Mouse (Mus musculus): ENCODE measurements around the gene Rad23a.

Rad23a gene

DNA sequence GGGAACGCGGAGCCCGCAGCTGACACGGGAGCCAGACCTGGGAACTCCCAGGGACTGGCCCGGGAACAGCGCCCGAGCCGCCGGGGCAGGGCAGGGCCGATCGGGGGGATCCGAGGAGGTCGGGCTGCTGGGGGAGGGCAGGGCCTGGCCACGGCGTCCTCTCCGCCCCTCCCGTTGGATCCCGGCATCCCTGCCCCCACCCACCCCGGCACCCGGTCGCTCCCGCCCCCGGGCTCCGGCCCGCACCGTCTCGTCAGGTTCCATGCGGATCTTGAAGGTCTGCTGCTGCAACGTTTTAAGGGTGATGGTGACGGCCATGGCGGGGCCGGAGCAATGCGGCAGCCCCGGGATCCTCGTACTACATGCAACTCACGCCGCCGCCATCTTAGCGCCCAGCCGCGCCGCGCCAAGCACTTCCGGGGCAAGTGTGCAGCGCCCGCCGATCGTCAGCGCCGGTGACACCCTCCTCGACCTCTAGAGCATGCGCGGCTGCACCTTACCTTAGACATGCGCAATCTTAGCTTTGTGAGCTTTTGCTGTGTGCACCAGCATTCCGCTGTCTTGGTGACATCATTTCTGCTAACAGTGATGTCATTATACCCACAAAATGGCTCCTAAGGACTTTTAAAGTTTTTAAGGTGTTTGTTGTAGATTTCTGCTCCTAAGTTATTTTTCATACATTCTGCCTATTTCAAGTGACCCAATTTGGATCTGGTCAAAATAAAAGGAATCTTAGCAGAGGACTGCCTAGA, at the start of gene Rad23a:
Gene Rad23a (minus strand): TSS at position 418 of the 752 bp plus-strand sequence.
- H3K4me3 ChIP-seq (replicated peaks; ENCODE audit: low read length), result peak within 1 kb of the TSS; percentile 94
- peaks cover 72% of the 10 kb centered on the region for H3K4me1 ChIP-seq (replicated peaks; ENCODE audit: low read depth, low read length)
- H3K27me3 ChIP-seq (ENCODE audit: insufficient read depth, low read length), result no peaks in the 10 kb centered on the region
- H3K9me3 ChIP-seq (ENCODE audit: low read length), result no peaks in the 10 kb centered on the region
- H3K36me3 ChIP-seq (ENCODE audit: insufficient read depth, low read length), result peaks cover 88% of the 10 kb centered on the region
- TF ChIP-seq POU5F1 (IDR thresholded peaks at IDR 0.05; ENCODE audit: borderline replicate concordance, low read length) (no peak), NANOG (IDR thresholded peaks at IDR 0.05; ENCODE audit: borderline replicate concordance, low read length) (no peak), CTCF (conservative IDR thresholded peaks at IDR 0.05; ENCODE audit: low read length) (no peak)

DNA sequence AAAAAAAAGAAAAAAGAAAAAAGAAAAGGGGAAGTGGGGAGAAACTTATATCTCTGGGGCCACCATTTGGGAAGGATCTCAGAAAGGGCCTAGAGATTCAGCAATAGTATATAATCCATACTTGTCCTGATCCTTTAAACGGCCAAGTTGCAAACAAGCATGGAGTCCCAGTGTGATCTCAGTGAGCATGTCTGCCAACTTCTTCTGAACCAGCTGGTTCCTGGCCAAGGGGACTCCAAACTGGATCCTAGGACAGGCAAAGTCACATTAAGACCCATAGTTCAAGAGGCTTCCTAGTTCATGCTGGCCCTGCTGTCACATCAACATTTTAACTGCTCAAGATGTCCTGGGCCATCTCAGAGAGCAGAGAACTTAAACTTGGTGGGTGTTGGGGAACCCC, 48.7 kb upstream of the Rad23a start:
- TF ChIP-seq POU5F1 (IDR thresholded peaks at IDR 0.05; ENCODE audit: borderline replicate concordance, low read length) (no peak), NANOG (IDR thresholded peaks at IDR 0.05; ENCODE audit: borderline replicate concordance, low read length) (no peak), CTCF (conservative IDR thresholded peaks at IDR 0.05; ENCODE audit: low read length) (no peak)
- Histone ChIP-seq H3K9me3 (ENCODE audit: low read length) (no peaks in the 10 kb centered on the region), H3K4me1 (replicated peaks; ENCODE audit: low read depth, low read length) (peaks cover 16% of the 10 kb centered on the region)

DNA sequence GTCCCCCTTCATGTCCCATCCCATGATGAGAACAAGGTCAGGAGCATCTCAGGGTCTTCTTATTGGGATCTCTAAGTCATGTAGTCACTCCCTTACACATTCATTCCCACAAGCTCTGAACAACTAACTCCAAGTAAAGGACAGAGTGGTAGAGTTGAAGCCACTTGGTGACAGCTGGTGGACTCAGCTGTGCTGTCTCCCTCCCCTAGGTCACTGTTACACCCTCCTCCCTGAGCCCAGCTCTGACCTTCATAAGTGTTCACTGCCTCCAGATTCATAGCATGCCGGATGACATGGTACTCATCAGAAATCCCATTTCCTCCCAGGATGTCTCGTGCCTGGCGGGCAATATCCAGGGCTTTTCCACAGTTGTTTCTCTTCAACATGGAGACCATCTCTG, 47.8 kb upstream of the Rad23a start:
- Histone ChIP-seq H3K27me3 (ENCODE audit: insufficient read depth, low read length) (no peaks in the 10 kb centered on the region), H3K4me3 (replicated peaks; ENCODE audit: low read length) (no peak overlapping the region), H3K4me1 (replicated peaks; ENCODE audit: low read depth, low read length) (peaks cover 13% of the 10 kb centered on the region), H3K36me3 (ENCODE audit: insufficient read depth, low read length) (peaks cover 88% of the 10 kb centered on the region), H3K9me3 (ENCODE audit: low read length) (no peaks in the 10 kb centered on the region)
- TF ChIP-seq POU5F1 (IDR thresholded peaks at IDR 0.05; ENCODE audit: borderline replicate concordance, low read length), result no peak
- TF ChIP-seq NANOG (IDR thresholded peaks at IDR 0.05; ENCODE audit: borderline replicate concordance, low read length), result no peak
- TF ChIP-seq CTCF (conservative IDR thresholded peaks at IDR 0.05; ENCODE audit: low read length), result no peak

More for the DNA sequence above, 48.7 kb upstream of the Rad23a start:
- no peaks in the 10 kb centered on the region for H3K27me3 ChIP-seq (ENCODE audit: insufficient read depth, low read length)
- no peak overlapping the region for H3K4me3 ChIP-seq (replicated peaks; ENCODE audit: low read length)
- H3K36me3 ChIP-seq (ENCODE audit: insufficient read depth, low read length), result peaks cover 81% of the 10 kb centered on the region

DNA sequence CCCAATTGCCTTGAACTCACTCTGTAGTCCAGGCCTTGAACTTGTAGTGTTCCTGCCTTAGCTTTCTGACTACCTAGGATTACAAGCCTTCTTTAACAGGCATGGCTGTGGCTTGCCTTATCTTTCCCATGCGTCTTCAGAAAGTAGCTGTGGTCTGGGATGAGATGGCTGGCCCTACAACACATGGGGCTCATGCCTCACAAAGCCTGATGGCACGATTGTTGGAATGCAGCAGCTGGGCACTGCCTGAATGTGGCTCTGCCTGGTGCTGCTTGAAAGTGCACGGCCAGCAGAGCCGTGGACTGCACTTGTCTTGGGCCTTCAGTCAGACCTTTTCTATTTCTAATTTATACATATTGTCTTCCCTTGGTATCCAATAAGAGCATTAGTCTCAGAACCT, 44.3 kb upstream of the Rad23a start:
- no peak for TF ChIP-seq CTCF (conservative IDR thresholded peaks at IDR 0.05; ENCODE audit: low read length)
- TF ChIP-seq POU5F1 (IDR thresholded peaks at IDR 0.05; ENCODE audit: borderline replicate concordance, low read length), result no peak
- TF ChIP-seq NANOG (IDR thresholded peaks at IDR 0.05; ENCODE audit: borderline replicate concordance, low read length), result no peak
- H3K36me3 ChIP-seq (ENCODE audit: insufficient read depth, low read length), result peaks cover 92% of the 10 kb centered on the region

DNA sequence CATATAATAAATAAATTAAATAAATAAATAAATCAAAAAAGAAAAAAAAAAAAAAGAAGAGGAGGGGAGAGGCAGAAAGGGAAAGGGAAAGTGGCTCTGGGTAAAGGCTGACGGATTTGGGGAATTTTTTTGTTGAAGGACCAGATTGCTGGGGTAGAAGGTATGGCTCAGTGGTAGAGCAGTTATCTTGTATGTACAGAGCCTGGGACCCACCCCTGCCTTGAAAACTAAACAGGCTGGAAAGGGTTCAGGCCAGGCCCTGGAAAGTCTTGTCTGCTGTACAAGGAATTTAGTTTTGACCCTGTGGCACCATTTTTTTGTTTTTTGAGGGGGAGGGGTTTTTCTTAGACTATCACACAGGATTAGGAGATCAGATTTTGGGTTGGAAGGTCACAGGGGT, 38.5 kb upstream of the Rad23a start:
- no peak overlapping the region for H3K4me3 ChIP-seq (replicated peaks; ENCODE audit: low read length)
- H3K27me3 ChIP-seq (ENCODE audit: insufficient read depth, low read length), result no peaks in the 10 kb centered on the region
- no peaks in the 10 kb centered on the region for H3K9me3 ChIP-seq (ENCODE audit: low read length)
- TF ChIP-seq NANOG (IDR thresholded peaks at IDR 0.05; ENCODE audit: borderline replicate concordance, low read length) (no peak), POU5F1 (IDR thresholded peaks at IDR 0.05; ENCODE audit: borderline replicate concordance, low read length) (no peak), CTCF (conservative IDR thresholded peaks at IDR 0.05; ENCODE audit: low read length) (no peak)
- peaks cover 85% of the 10 kb centered on the region for H3K36me3 ChIP-seq (ENCODE audit: insufficient read depth, low read length)
- H3K4me1 ChIP-seq (replicated peaks; ENCODE audit: low read depth, low read length), result peaks cover 4% of the 10 kb centered on the region; the same call in 1 of the 2 replicates

More for the DNA sequence above, 44.3 kb upstream of the Rad23a start:
- Histone ChIP-seq H3K9me3 (ENCODE audit: low read length) (no peaks in the 10 kb centered on the region), H3K4me3 (replicated peaks; ENCODE audit: low read length) (no peak overlapping the region), H3K27me3 (ENCODE audit: insufficient read depth, low read length) (no peaks in the 10 kb centered on the region), H3K4me1 (replicated peaks; ENCODE audit: low read depth, low read length) (no peaks in the 10 kb centered on the region)

DNA sequence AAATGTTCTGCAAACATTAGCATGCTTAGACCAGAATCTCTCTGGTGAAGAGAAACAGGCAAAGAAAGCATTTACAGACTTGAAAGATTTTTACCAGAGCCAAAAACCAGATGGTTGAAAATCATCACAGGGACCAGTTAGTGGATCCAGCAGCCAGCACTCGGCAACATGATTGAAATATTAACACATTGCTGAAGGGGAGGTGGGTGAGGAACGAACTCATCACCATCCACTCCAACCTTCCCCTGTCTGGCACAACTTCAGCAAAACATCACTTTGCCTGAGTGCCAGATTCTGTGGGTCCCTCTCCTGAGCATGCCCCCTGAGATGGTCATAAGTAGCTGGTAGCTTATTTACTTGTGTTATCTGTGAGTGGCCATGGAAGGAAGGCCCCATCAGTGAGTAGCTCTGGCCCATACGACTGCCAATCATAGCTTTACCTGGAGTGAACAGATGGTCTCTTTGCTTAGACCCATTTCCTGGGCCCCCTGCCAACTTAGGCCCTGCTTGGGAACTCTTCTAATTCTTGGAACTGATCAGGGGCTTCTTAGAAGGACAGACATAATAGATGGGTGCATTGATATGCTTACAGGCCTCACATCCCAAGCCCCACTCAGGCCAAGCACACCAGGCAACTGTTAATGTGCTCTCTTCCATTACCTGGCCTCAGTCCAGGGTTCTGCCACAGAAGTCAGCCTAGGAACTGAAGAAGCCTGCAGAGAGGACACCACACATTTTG, 37.0 kb upstream of the Rad23a start:
- H3K27me3 ChIP-seq (ENCODE audit: insufficient read depth, low read length), result peaks cover 6% of the 10 kb centered on the region
- H3K4me1 ChIP-seq (replicated peaks; ENCODE audit: low read depth, low read length), result peaks cover 14% of the 10 kb centered on the region
- H3K4me3 ChIP-seq (replicated peaks; ENCODE audit: low read length), result no peak overlapping the region
- H3K9me3 ChIP-seq (ENCODE audit: low read length), result no peaks in the 10 kb centered on the region
- H3K36me3 ChIP-seq (ENCODE audit: insufficient read depth, low read length), result peaks cover 78% of the 10 kb centered on the region
- no peak for TF ChIP-seq NANOG (IDR thresholded peaks at IDR 0.05; ENCODE audit: borderline replicate concordance, low read length)

DNA sequence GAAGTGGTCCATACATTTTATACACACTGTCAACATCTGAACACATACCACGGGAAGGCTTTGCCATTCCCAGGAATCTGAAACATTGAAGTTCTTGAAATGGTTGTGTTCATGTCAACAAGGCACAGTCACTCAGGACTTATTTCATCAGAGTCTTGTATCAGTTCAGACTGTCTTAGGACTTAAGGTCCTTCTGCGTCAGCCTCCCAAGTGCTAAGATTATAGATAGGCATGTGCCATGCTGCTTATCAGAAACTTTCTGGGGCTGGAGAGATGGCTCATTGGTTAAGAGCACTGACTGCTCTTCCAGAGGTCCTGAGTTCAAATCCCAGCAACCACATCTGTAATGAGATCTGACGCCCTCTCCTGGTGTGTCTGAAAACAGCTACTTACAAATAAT, 33.9 kb upstream of the Rad23a start:
- Histone ChIP-seq H3K9me3 (ENCODE audit: low read length) (no peaks in the 10 kb centered on the region), H3K27me3 (ENCODE audit: insufficient read depth, low read length) (peaks cover 6% of the 10 kb centered on the region), H3K4me1 (replicated peaks; ENCODE audit: low read depth, low read length) (peaks cover 27% of the 10 kb centered on the region), H3K36me3 (ENCODE audit: insufficient read depth, low read length) (peaks cover 71% of the 10 kb centered on the region), H3K4me3 (replicated peaks; ENCODE audit: low read length) (no peak overlapping the region)
- TF ChIP-seq CTCF (conservative IDR thresholded peaks at IDR 0.05; ENCODE audit: low read length), result no peak
- TF ChIP-seq NANOG (IDR thresholded peaks at IDR 0.05; ENCODE audit: borderline replicate concordance, low read length), result no peak
- TF ChIP-seq POU5F1 (IDR thresholded peaks at IDR 0.05; ENCODE audit: borderline replicate concordance, low read length), result no peak

DNA sequence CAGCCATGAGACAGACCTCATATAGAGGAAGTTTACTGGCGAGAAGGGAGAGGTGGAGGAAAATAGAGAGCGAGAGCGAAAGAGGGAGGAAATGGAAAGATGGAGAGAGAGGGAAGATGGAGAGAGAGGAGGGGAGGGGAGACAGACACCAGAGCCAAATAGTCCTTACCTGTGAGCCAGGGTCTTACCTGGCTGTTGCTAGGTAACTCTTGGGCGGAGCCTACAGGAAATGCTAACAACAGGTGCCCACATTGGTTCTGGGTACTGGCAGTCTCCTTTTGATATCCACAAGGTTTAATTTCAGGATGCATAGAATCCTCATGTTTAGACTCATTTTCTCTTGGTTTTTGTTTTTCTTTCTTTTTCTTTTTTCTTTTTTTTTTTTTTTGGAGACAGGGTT, 32.6 kb upstream of the Rad23a start:
- peak overlapping the region; percentile 82 for H3K4me3 ChIP-seq (replicated peaks; ENCODE audit: low read length)
- H3K4me1 ChIP-seq (replicated peaks; ENCODE audit: low read depth, low read length), result peaks cover 23% of the 10 kb centered on the region
- H3K27me3 ChIP-seq (ENCODE audit: insufficient read depth, low read length), result peaks cover 6% of the 10 kb centered on the region
- H3K9me3 ChIP-seq (ENCODE audit: low read length), result no peaks in the 10 kb centered on the region
- TF ChIP-seq POU5F1 (IDR thresholded peaks at IDR 0.05; ENCODE audit: borderline replicate concordance, low read length), result no peak
- no peak for TF ChIP-seq NANOG (IDR thresholded peaks at IDR 0.05; ENCODE audit: borderline replicate concordance, low read length)
- no peak for TF ChIP-seq CTCF (conservative IDR thresholded peaks at IDR 0.05; ENCODE audit: low read length)
- H3K36me3 ChIP-seq (ENCODE audit: insufficient read depth, low read length), result peaks cover 75% of the 10 kb centered on the region
